ENCODE assay signal across 30 mouse cellular contexts in the genomic region with DNA sequence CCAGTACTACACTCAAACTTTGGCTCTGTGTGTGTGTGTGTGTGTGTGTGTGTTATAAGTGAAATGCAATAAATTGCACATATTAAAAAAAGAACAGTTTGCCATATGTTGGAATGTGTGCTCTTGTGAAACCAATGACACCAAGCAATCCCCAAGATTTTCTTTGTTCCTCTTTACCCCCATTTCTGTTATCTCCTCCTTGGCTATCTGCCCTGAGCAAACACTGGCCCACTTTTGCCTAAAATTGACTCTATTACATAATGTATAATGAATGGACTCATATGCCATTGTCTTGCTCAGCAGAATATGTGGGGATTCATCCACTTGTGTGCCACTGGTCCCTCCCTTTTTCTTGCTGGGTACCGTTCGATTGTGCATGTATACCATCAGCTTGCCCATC. TPM values are rescaled to one million over a fixed set of nuclear protein-coding genes. Genes with fewer than 3 reads are reported as not detected.
DNase-seq lines count a peak whose midpoint lies in the region; ATAC-seq and TF ChIP-seq lines count a peak whose summit lies in the region.
"Had no signal": no experiment of that assay in that cellular context is flagged by ENCODE, and none has a peak within 500 bp of the region (broad histone marks: within the 10 kb centered on the region; RNA-seq: fewer than 3 reads in every experiment).

No protein-coding gene starts in this region.

- H3K27ac ChIP-seq in heart, embryonic 13.5 days (replicated peaks), result peak overlapping the region; percentile 69; the same call in 1 of the 2 replicates
- H3K27ac ChIP-seq in heart, embryonic 11.5 days (ENCODE audit: low read depth, low read length), result no peak overlapping the region
- peak overlapping the region; percentile 97; the same call in 1 of the 2 replicates for H3K27ac ChIP-seq in embryonic fibroblast, embryonic 13.5 days (ENCODE audit: insufficient read depth, low read length)
- H3K27ac ChIP-seq: forebrain, embryonic 12.5 days; forebrain, embryonic 15.5 days; hindbrain, embryonic 10.5 days; hindbrain, embryonic 13.5 days; intestine, embryonic 15.5 days had no signal

- no peak overlapping the region for H3K4me2 ChIP-seq in heart, embryonic 13.5 days
- no peak overlapping the region for H3K4me2 ChIP-seq in heart, embryonic 11.5 days
- H3K4me2 ChIP-seq: forebrain, embryonic 12.5 days; forebrain, embryonic 15.5 days; hindbrain, embryonic 13.5 days; intestine, embryonic 15.5 days had no signal

- ATAC-seq in heart, embryonic 13.5 days (ENCODE audit: extremely low read depth, insufficient number of reproducible peaks, low FRiP score, low TSS enrichment), result no peak
- no peak for ATAC-seq in heart, embryonic 11.5 days (replicated peaks; ENCODE audit: insufficient number of reproducible peaks, low FRiP score, low TSS enrichment)
- no peak for ATAC-seq in erythroid progenitor cell, adult 5-6 weeks (replicated peaks; ENCODE audit: low FRiP score, poor library complexity, severe bottlenecking)
- ATAC-seq: activated CD4-positive, CD25-positive, alpha-beta regulatory T cell, adult 4 months; forebrain, embryonic 15.5 days; hindbrain, embryonic 16.5 days; intestine, embryonic 15.5 days had no signal

- TF ChIP-seq CTCF in embryonic fibroblast, embryonic 13.5 days (IDR thresholded peaks at IDR 0.05; ENCODE audit: borderline replicate concordance, insufficient read depth, low read length), result no peak

- H3K4me3 ChIP-seq in heart, embryonic 13.5 days, result no peak overlapping the region
- H3K4me3 ChIP-seq in heart, embryonic 11.5 days (ENCODE audit: low read depth, low read length), result no peak overlapping the region
- H3K4me3 ChIP-seq in embryonic fibroblast, embryonic 13.5 days (ENCODE audit: insufficient read depth, low read length), result no peak overlapping the region
- H3K4me3 ChIP-seq: forebrain, embryonic 12.5 days; forebrain, embryonic 15.5 days; hindbrain, embryonic 10.5 days; hindbrain, embryonic 13.5 days; intestine, embryonic 15.5 days had no signal

- peaks cover 45% of the 10 kb centered on the region for H3K4me1 ChIP-seq in heart, embryonic 13.5 days
- H3K4me1 ChIP-seq in heart, embryonic 11.5 days (ENCODE audit: control insufficient read depth, insufficient read depth, low read length), result peaks cover 15% of the 10 kb centered on the region
- peaks cover 10% of the 10 kb centered on the region for H3K4me1 ChIP-seq in embryonic fibroblast, embryonic 13.5 days (ENCODE audit: control insufficient read depth, insufficient read depth, low read length)
- H3K4me1 ChIP-seq: forebrain, embryonic 12.5 days; forebrain, embryonic 15.5 days; hindbrain, embryonic 10.5 days; intestine, embryonic 15.5 days had no signal

- no peak for TF ChIP-seq POLR2A in embryonic fibroblast, embryonic 13.5 days (IDR thresholded peaks at IDR 0.05; ENCODE audit: low read depth, low read length)

- peaks cover 2% of the 10 kb centered on the region; the same call in 1 of the 2 replicates for H3K9me3 ChIP-seq in heart, embryonic 13.5 days
- no peaks in the 10 kb centered on the region for H3K9me3 ChIP-seq in heart, embryonic 11.5 days (replicated peaks; ENCODE audit: control insufficient read depth, low read length)
- H3K9me3 ChIP-seq: forebrain, embryonic 12.5 days; forebrain, embryonic 15.5 days; G1E; hindbrain, embryonic 13.5 days; intestine, embryonic 15.5 days had no signal

- no peak overlapping the region for H3K9ac ChIP-seq in heart, embryonic 13.5 days
- no peak overlapping the region for H3K9ac ChIP-seq in heart, embryonic 11.5 days (ENCODE audit: low read depth, low read length)
- H3K9ac ChIP-seq: forebrain, embryonic 12.5 days; forebrain, embryonic 15.5 days; hindbrain, embryonic 13.5 days; intestine, embryonic 15.5 days had no signal

- peaks cover 24% of the 10 kb centered on the region for H3K36me3 ChIP-seq in heart, embryonic 13.5 days
- peaks cover 4% of the 10 kb centered on the region; the same call in 1 of the 2 replicates for H3K36me3 ChIP-seq in heart, embryonic 11.5 days (ENCODE audit: control insufficient read depth, insufficient read depth, low read length)

- 91% methylated on average over 2 of the region's 2 CpGs for WGBS in heart, embryonic 13.5 days
- 96% methylated on average over 2 of the region's 2 CpGs for WGBS in heart, embryonic 11.5 days (ENCODE audit: insufficient replicate concordance)

- H3K27me3 ChIP-seq in heart, embryonic 13.5 days (replicated peaks), result no peaks in the 10 kb centered on the region
- no peaks in the 10 kb centered on the region for H3K27me3 ChIP-seq in heart, embryonic 11.5 days (ENCODE audit: control insufficient read depth, insufficient read depth, low read length)
- H3K27me3 ChIP-seq: CH12.LX; forebrain, embryonic 12.5 days; forebrain, embryonic 15.5 days; hindbrain, embryonic 13.5 days; intestine, embryonic 15.5 days had no signal

- peak; percentile 39 for DNase-seq in 416B (ENCODE audit: low read depth)
- peak; percentile 44 for DNase-seq in adipocyte (ENCODE audit: low spot score)
- no peak for DNase-seq in layer of hippocampus, postnatal 10 days (ENCODE audit: low spot score in 2 of 2)
- DNase-seq in left cerebral cortex, adult 11 months (ENCODE audit: low spot score), result no peak
- DNase-seq: adrenal gland, postnatal 10 days; adrenal gland, postnatal 36 days; B cell, adult 2 months; cerebellum, adult 11 months; cerebellum, adult 2 months; cerebellum, adult 9-11 months; cerebellum, postnatal 36 days; gastrocnemius, postnatal 10 days; gastrocnemius, postnatal 36 days; heart, adult 11 months; heart, postnatal 10 days; heart, postnatal 36 days; kidney, adult 11 months had no signal

RNA-seq across cellular contexts. Expression of gene Tnrc6c, which starts 52.2 kb away (rescaled TPM):
- polyA plus RNA-seq in heart, embryonic 13.5 days (2015; fragmentation: Nextera tagmentation; extraction: Ambion mirVana), result 6.0 TPM in 2 replicates
- polyA plus RNA-seq in heart, embryonic 11.5 days (2014; fragmentation: Nextera tagmentation; extraction: Ambion mirVana), result 7.0 and 8.1 TPM in 2 replicates
- 17.9 and 24.8 TPM in 2 replicates for polyA plus RNA-seq in embryonic fibroblast, embryonic 13.5 days (2011; ENCODE audit: insufficient read length, low read depth, missing spikeins)
- total RNA-seq in layer of hippocampus, postnatal 10 days (2021), result 10 to 100 TPM; 70.1 to 70.4 TPM
- 10.8 and 13.4 TPM in 2 replicates for total RNA-seq in erythroid progenitor cell, adult 5-6 weeks (2015; ENCODE audit: low replicate concordance)
- total RNA-seq in erythroid progenitor cell, adult 5-6 weeks (2017; ENCODE audit: low replicate concordance), result 11.6 and 13.9 TPM in 2 replicates

Comparison
In these comparisons a context has a peak if more than half of its experiments do, and no peak if none do; other contexts are left out.
1. DNase-seq: peak in 416B (single experiment) and adipocyte (single experiment); none in layer of hippocampus, postnatal 10 days (0 of 2) and left cerebral cortex, adult 11 months (single experiment).